Mouse (Mus musculus) cerebellum, adult (tissue): ENCODE measurements around the gene Gpha2.

Experiments used
- ATAC-seq: cut with Nextera tagmentation; 2 replicates; pipeline ENCODE4 v1.9.2; 2017; ENCODE audit warnings: mild to moderate bottlenecking, moderate library complexity, mixed read lengths; ENCODE audit not compliant: insufficient number of reproducible peaks, low FRiP score, low TSS enrichment

The Gpha2 gene

GRCm38 (mm10) chr19:6241274-6242107, 15.3 kb downstream of the Gpha2 start, which contains the start of gene Atg2a:
TSS of gene Atg2a (plus strand) at chr19:6241668.
- peak; percentile 91 for ATAC-seq

- no peak for ATAC-seq
These were observed 16.1 kb downstream of the Gpha2 start for GRCm38 (mm10) chr19:6242281-6242680.

- ATAC-seq, result no peak
These were observed 17.0 kb downstream of the Gpha2 start for GRCm38 (mm10) chr19:6243226-6243625.

GRCm38 (mm10) chr19:6245806-6246205, 19.6 kb downstream of the Gpha2 start:
- no peak for ATAC-seq

- no peak for ATAC-seq
These were observed 21.5 kb downstream of the Gpha2 start for GRCm38 (mm10) chr19:6247526-6248300.

- no peak for ATAC-seq
These were observed 26.8 kb downstream of the Gpha2 start for GRCm38 (mm10) chr19:6253021-6253420.

- ATAC-seq, result no peak
These were observed 34.2 kb downstream of the Gpha2 start for GRCm38 (mm10) chr19:6260428-6260827.

GRCm38 (mm10) chr19:6260946-6261345, 34.8 kb downstream of the Gpha2 start:
- no peak for ATAC-seq

GRCm38 (mm10) chr19:6261379-6261778, 35.2 kb downstream of the Gpha2 start:
- ATAC-seq, result no peak

- no peak for ATAC-seq
These were observed 36.0 kb downstream of the Gpha2 start for GRCm38 (mm10) chr19:6262222-6262621.

- ATAC-seq, result no peak
These were observed 36.8 kb downstream of the Gpha2 start for GRCm38 (mm10) chr19:6262839-6263433.

- no peak for ATAC-seq
These were observed 38.0 kb downstream of the Gpha2 start for GRCm38 (mm10) chr19:6264200-6264599.

GRCm38 (mm10) chr19:6264945-6265344, 38.8 kb downstream of the Gpha2 start:
- no peak for ATAC-seq

- no peak for ATAC-seq
These were observed 39.6 kb downstream of the Gpha2 start for GRCm38 (mm10) chr19:6265727-6266182.

GRCm38 (mm10) chr19:6267306-6268169, 41.4 kb downstream of the Gpha2 start:
- peak; percentile 82 for ATAC-seq

- peak; percentile 23; the same call in 1 of the 2 replicates for ATAC-seq
These were observed 42.0 kb downstream of the Gpha2 start for GRCm38 (mm10) chr19:6268170-6268528.

GRCm38 (mm10) chr19:6268670-6269132, 42.5 kb downstream of the Gpha2 start:
- no peak for ATAC-seq

GRCm38 (mm10) chr19:6269798-6270475, 43.8 kb downstream of the Gpha2 start:
- ATAC-seq, result no peak

- no peak for ATAC-seq
These were observed 44.5 kb downstream of the Gpha2 start for GRCm38 (mm10) chr19:6270661-6271060.
